Mouse (Mus musculus): ENCODE results near the gene Def6. TPM values are rescaled to one million over a fixed set of nuclear protein-coding genes. Genes with fewer than 3 reads are reported as not detected.

Def6 gene
- total RNA-seq, 2 experiments from 2014 or later = 3.6 to 7.5 TPM

GRCm38 (mm10) chr17:28274739-28275138, 67.2 kb downstream of the Def6 start:
- no peak for DNase-seq

GRCm38 (mm10) chr17:28277226-28277625, 69.6 kb downstream of the Def6 start:
- DNase-seq = no peak

- no peak for DNase-seq
These were observed 70.1 kb downstream of the Def6 start for GRCm38 (mm10) chr17:28277721-28278120.

GRCm38 (mm10) chr17:28278156-28278555, 70.6 kb downstream of the Def6 start:
- no peak for DNase-seq

Other genes with a start within 250 kb of the Def6 start
- not detected for gene Tcp11, start 127.1 kb upstream of the Def6 start, total RNA-seq (2021)
- under 1 TPM; 0.56 to 0.63 TPM for gene Scube3, start 65.6 kb upstream of the Def6 start, total RNA-seq (2021)
- 10 to 100 TPM; 24.6 to 26.6 TPM for gene Zfp523, start 30.6 kb upstream of the Def6 start, total RNA-seq (2021)
- 10 to 100 TPM; 30.2 to 31.5 TPM for gene Ppard, start 24.9 kb downstream of the Def6 start, total RNA-seq (2021)
- gene Fance, start 105.7 kb downstream of the Def6 start, total RNA-seq (2021) = 10 to 100 TPM; 14.8 to 20.1 TPM
- 100 to 1,000 TPM; 699 to 738 TPM for gene Rpl10a, start 120.7 kb downstream of the Def6 start, total RNA-seq (2021)
- 10 to 100 TPM in 1 of 2 experiments, 1 to 10 TPM in 1; 10.0 to 14.8 TPM for gene Tead3, start 143.0 kb downstream of the Def6 start, total RNA-seq (2021)
- under 1 TPM; 0.40 to 0.50 TPM for gene Tulp1, start 157.4 kb downstream of the Def6 start, total RNA-seq (2021)